Mouse (Mus musculus) T-cell, adult 66 days (primary cell): Measurements from ENCODE around the gene Col23a1. TPM values are rescaled to one million over a fixed set of nuclear protein-coding genes. Genes with fewer than 3 reads are reported as not detected.

Experiments used
- total RNA-seq, 2 experiments: library from RNA; stranded (reverse); gene quantifications; 3 replicates in 1 of 2; 4 replicates in 1 of 2; pipeline ENCODE4 v1.2.4; 2023

The Col23a1 gene
- total RNA-seq, result 1 to 10 TPM; 1.4 to 1.5 TPM

GRCm38 (mm10) chr11:51289564-51290041 lies at the start of gene Col23a1:
TSS of gene Col23a1 (plus strand) at chr11:51289920.

GRCm38 (mm10) chr11:51261680-51262219 lies 28.0 kb upstream of the Col23a1 start, which contains the start of gene Clk4:
TSS of gene Clk4 (plus strand) at chr11:51261730.

GRCm38 (mm10) chr11:51262342-51263285 lies 27.1 kb upstream of the Col23a1 start, which contains the start of gene BC049762:
TSS of gene BC049762 (minus strand) at chr11:51263046.

GRCm38 (mm10) chr11:51584431-51585248 lies 294.9 kb downstream of the Col23a1 start, which contains the start of gene Phykpl:
TSS of gene Phykpl (plus strand) at chr11:51584757.

GRCm38 (mm10) chr11:51606447-51607095 lies 316.9 kb downstream of the Col23a1 start, which contains the start of gene Hnrnpab:
TSS of gene Hnrnpab (minus strand) at chr11:51606847.

GRCm38 (mm10) chr11:51619409-51620060 lies 329.8 kb downstream of the Col23a1 start, which contains the start of gene Nhp2:
TSS of gene Nhp2 (plus strand) at chr11:51619735.

Other genes with a start within 250 kb of the Col23a1 start
- gene Olfr1375, start 241.8 kb upstream of the Col23a1 start, total RNA-seq, result not detected
- gene Zfp354a, start 230.7 kb upstream of the Col23a1 start, total RNA-seq, result not detected
- gene Gm12569, start 69.4 kb upstream of the Col23a1 start, total RNA-seq, result not detected
- 100 to 1,000 TPM; 227 to 236 TPM for gene Clk4, start 28.2 kb upstream of the Col23a1 start, total RNA-seq
- not detected for gene BC049762, start 26.9 kb upstream of the Col23a1 start, total RNA-seq